Mouse (Mus musculus): ENCODE results near the gene Spryd3. TPM values are rescaled to one million over a fixed set of nuclear protein-coding genes. Genes with fewer than 3 reads are reported as not detected.

Spryd3 gene
- 11.8 and 25.2 TPM in 2 replicates for polyA plus RNA-seq (2012; ENCODE audit: low replicate concordance)

GRCm38 (mm10) chr15:102136129-102136758 is at the start of gene Spryd3:
Gene Spryd3, minus strand, starts transcription at chr15:102136234.

GRCm38 (mm10) chr15:102150301-102151135 is 14.5 kb upstream of the Spryd3 start, which contains the start of gene Soat2:
Gene Soat2, plus strand, starts transcription at chr15:102150526.

DNA sequence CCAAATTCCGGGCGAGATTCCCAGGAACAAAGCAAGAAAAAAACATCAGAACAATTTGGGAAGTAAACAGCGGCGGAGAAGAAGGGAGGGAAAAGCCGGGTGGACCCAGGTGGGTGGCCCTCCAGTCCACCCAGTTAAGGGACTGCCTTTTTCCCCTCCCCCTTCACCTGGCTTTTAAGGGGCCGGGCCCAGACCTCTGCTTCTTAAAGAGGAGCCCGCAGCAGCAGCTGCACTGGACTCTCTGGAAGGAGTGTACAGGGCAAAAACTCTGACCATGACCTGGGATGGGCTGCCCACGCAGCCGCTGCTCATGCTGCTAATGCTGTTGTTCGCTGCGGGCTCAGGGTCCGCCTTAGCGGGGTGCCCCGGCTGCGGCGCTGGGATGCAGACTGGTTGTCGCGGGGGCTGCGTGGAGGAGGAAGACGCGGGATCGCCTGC is 8.3 kb upstream of the Spryd3 start, which contains the start of gene Igfbp6:
Gene Igfbp6 (plus strand): TSS at position 89 of the 438 bp plus-strand sequence.

DNA sequence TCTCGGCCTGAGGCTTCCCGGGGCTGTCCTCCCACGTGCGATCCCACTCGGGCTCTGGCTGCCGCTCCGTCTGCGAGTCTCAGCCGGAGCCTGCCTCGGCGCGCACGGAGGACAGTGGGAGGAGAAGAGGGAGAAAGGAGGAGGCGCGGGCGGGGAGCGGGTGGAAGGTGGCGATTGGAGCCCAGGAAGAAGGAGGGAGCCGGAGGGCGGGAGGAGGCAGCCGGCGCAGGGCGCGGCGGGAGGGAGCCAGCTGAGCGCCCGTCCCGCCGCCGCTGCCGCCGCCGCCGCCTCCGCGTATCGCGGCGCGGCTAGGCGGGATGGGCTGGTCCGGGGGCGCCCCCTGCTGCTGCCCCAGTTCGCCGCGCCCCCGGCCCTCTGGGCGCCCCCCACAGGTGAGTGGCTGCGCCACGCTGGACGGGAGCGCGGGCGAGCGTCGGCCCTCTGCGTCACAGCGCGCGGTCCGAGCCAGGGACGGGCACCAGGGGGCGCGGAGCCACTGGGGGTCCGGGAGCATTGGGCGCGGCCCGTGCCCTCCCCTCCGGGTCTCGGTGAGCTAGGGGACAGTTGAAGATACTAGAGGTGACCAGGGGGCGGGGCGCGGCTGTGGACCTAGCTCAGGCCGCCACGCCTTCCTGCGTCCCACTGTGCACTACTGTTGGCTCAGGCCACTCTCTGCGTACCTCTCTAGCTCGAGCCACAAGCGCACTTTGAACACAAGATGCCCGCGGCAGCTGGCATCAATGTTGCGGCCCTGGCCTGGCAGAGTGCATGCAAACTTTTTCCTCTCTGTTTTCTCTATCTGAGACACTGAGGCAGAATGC is 35.7 kb downstream of the Spryd3 start, which contains the start of gene Tns2:
Gene Tns2 (plus strand): TSS at position 253 of the 821 bp plus-strand sequence.

DNA sequence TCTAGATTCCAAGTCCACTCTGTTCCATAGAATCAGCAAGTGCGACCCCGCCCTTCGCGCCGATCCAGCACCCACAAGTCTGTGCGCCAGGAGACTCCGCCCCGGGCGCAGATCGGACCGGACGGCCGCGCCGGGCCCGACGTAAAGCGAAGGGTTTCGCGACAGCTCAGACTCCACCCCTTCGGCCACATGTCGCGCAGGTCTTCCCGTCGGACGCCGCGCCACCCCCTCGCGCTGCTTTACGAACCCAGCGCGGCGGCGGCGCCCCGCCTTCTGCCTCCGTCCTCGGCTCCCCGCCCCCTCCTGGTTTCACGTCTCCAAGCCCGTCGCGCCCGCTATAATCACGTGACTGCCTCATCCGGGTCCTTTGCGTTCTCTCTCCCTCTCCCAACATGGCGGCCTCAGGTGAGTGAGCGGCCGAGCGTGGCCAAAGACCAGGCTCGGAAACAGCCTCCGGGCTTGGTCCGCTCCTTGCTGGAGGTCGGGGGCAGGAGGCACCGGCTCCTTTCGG is 62.4 kb downstream of the Spryd3 start, which contains the start of gene Eif4b:
Gene Eif4b (plus strand): TSS at position 215 of the 511 bp plus-strand sequence.

Other genes with a start within 250 kb of the Spryd3 start
- gene Krt76, start 243.3 kb downstream of the Spryd3 start, polyA plus RNA-seq (2012; ENCODE audit: low replicate concordance) = not detected in 2 replicates
- 0.07 TPM in 1 of 2 replicates, not detected in the other for gene Krt4, start 211.5 kb downstream of the Spryd3 start, polyA plus RNA-seq (2012; ENCODE audit: low replicate concordance)
- gene Krt79, start 195.9 kb downstream of the Spryd3 start, polyA plus RNA-seq (2012; ENCODE audit: low replicate concordance) = not detected in 2 replicates
- gene Krt78, start 181.9 kb downstream of the Spryd3 start, polyA plus RNA-seq (2012; ENCODE audit: low replicate concordance) = not detected in 2 replicates
- gene Krt8, start 131.8 kb downstream of the Spryd3 start, polyA plus RNA-seq (2012; ENCODE audit: low replicate concordance) = not detected in 2 replicates
- gene Krt18, start 108.1 kb downstream of the Spryd3 start, polyA plus RNA-seq (2012; ENCODE audit: low replicate concordance) = 0.15 and 0.29 TPM in 2 replicates
- gene Eif4b, start 62.5 kb downstream of the Spryd3 start, polyA plus RNA-seq (2012; ENCODE audit: low replicate concordance) = 93.4 and 169 TPM in 2 replicates
- gene Tns2, start 35.8 kb downstream of the Spryd3 start, polyA plus RNA-seq (2012; ENCODE audit: low replicate concordance) = 1.7 and 2.5 TPM in 2 replicates
- gene Igfbp6, start 8.1 kb upstream of the Spryd3 start, polyA plus RNA-seq (2012; ENCODE audit: low replicate concordance) = 1.1 and 3.3 TPM in 2 replicates
- gene Soat2, start 14.3 kb upstream of the Spryd3 start, polyA plus RNA-seq (2012; ENCODE audit: low replicate concordance) = 1.0 and 2.3 TPM in 2 replicates
- 23.6 and 23.9 TPM in 2 replicates for gene Zfp740, start 67.0 kb upstream of the Spryd3 start, polyA plus RNA-seq (2012; ENCODE audit: low replicate concordance)
- gene Csad, start 68.5 kb upstream of the Spryd3 start, polyA plus RNA-seq (2012; ENCODE audit: low replicate concordance) = 26.3 and 33.6 TPM in 2 replicates
- 423 and 1,128 TPM in 2 replicates for gene Itgb7, start 95.7 kb upstream of the Spryd3 start, polyA plus RNA-seq (2012; ENCODE audit: low replicate concordance)
- 54.7 and 138 TPM in 2 replicates for gene Rarg, start 121.3 kb upstream of the Spryd3 start, polyA plus RNA-seq (2012; ENCODE audit: low replicate concordance)
- gene Gm9918, start 134.3 kb upstream of the Spryd3 start, polyA plus RNA-seq (2012; ENCODE audit: low replicate concordance) = 0.07 TPM in 1 of 2 replicates, not detected in the other
- 64.6 and 64.7 TPM in 2 replicates for gene Mfsd5, start 143.2 kb upstream of the Spryd3 start, polyA plus RNA-seq (2012; ENCODE audit: low replicate concordance)
- 2.9 and 6.9 TPM in 2 replicates for gene Espl1, start 160.0 kb upstream of the Spryd3 start, polyA plus RNA-seq (2012; ENCODE audit: low replicate concordance)
- 15.0 and 71.0 TPM in 2 replicates for gene Pfdn5, start 189.9 kb upstream of the Spryd3 start, polyA plus RNA-seq (2012; ENCODE audit: low replicate concordance)
- gene Myg1, start 195.5 kb upstream of the Spryd3 start, polyA plus RNA-seq (2012; ENCODE audit: low replicate concordance) = 20.9 and 82.7 TPM in 2 replicates
- gene Aaas, start 214.5 kb upstream of the Spryd3 start, polyA plus RNA-seq (2012; ENCODE audit: low replicate concordance) = 28.1 and 59.8 TPM in 2 replicates
- not detected in 2 replicates for gene Sp7, start 230.9 kb upstream of the Spryd3 start, polyA plus RNA-seq (2012; ENCODE audit: low replicate concordance)